Mouse (Mus musculus) liver, postnatal 0 days (tissue): ENCODE results near the gene Jmjd8. TPM values are rescaled to one million over a fixed set of nuclear protein-coding genes. Genes with fewer than 3 reads are reported as not detected.

Experiments used
- ATAC-seq: fragments of 200-750 bp; cut with Nextera tagmentation; 2 replicates; pipeline ENCODE4 v1.8.0; 2017; ENCODE audit warnings: mild to moderate bottlenecking, moderate library complexity
- DNase-seq: peaks from one replicate; pipeline ENCODE4 v3.0.0-alpha.2; 2016
- H3K27ac ChIP-seq: fragments of 300-500 bp; sonication (generic); 2 replicates; pipeline ENCODE4 v1.5.1; 2014; ENCODE audit warnings: antibody characterized with exemption, moderate library complexity, mild to moderate bottlenecking, low read depth
- H3K27me3 ChIP-seq: fragments of 300-500 bp; sonication (generic); 2 replicates; pipeline ENCODE4 v1.6.1; 2014; ENCODE audit warnings: low read length, control low read depth, mixed read lengths; ENCODE audit not compliant: insufficient read depth
- H3K36me3 ChIP-seq: fragments of 300-500 bp; sonication (generic); replicated peaks from 2 replicates; pipeline ENCODE4 v1.6.1; 2014; ENCODE audit warnings: mild to moderate bottlenecking, control low read depth, low read length, moderate library complexity, mixed read lengths; ENCODE audit not compliant: insufficient read depth
- H3K4me1 ChIP-seq: fragments of 300-500 bp; sonication (generic); 2 replicates; pipeline ENCODE4 v1.6.1; 2014; ENCODE audit warnings: antibody characterized with exemption, mild to moderate bottlenecking, control low read depth; ENCODE audit not compliant: insufficient read depth
- H3K4me2 ChIP-seq: fragments of 300-500 bp; sonication (generic); 2 replicates; pipeline ENCODE4 v1.6.1; 2014; ENCODE audit warnings: low read depth, mild to moderate bottlenecking, low read length, moderate library complexity, mixed read lengths
- H3K4me3 ChIP-seq: fragments of 300-500 bp; sonication (generic); 2 replicates; pipeline ENCODE4 v1.5.1; 2014; ENCODE audit warnings: low read depth, low read length
- H3K9ac ChIP-seq: fragments of 300-500 bp; sonication (generic); replicated peaks from 2 replicates; pipeline ENCODE4 v1.6.1; 2014; ENCODE audit warnings: mild to moderate bottlenecking, moderate library complexity
- H3K9me3 ChIP-seq: fragments of 300-500 bp; sonication (generic); 2 replicates; pipeline ENCODE4 v1.6.1; 2016; ENCODE audit warnings: mild to moderate bottlenecking, control low read depth, low read length, mixed read lengths
- CTCF ChIP-seq: sonication (generic); IDR thresholded peaks from 2 replicates; pipeline ENCODE4 v1.5.1; 2016; ENCODE audit warnings: antibody characterized with exemption, low read depth
- EP300 ChIP-seq: IDR thresholded peaks from 2 replicates; pipeline ENCODE4 v1.6.1; 2016; ENCODE audit warnings: antibody characterized with exemption, low read depth, mild to moderate bottlenecking
- WGBS: fragments of 180-500 bp; shearing (Covaris S2); extraction: QIAGEN DNeasy Blood & Tissue Kit; methylation state at CpG from one replicate; pipeline ENCODE4 v1.1.7; 2014; ENCODE audit not compliant: insufficient replicate concordance; 5-methylcytosine and 5-hydroxymethylcytosine counted together
- polyA plus RNA-seq: library from polyadenylated mRNA; unstranded; fragments of >200 nt; fragmentation: Nextera tagmentation; extraction: Ambion mirVana; gene quantifications from 2 replicates; pipeline ENCODE4 v1.2.1, GENCODE M21; 2015

The Jmjd8 gene
- polyA plus RNA-seq, 1 experiment from 2014 or later, result 13.8 TPM

GRCm38 (mm10) chr17:25874148-25874720, 45.6 kb downstream of the Jmjd8 start:
- Histone ChIP-seq H3K9me3 (no peaks in the 10 kb centered on the region), H3K27ac (peak overlapping the region; percentile 88), H3K4me3 (peak overlapping the region; percentile 69), H3K9ac (peak overlapping the region; percentile 64), H3K36me3 (peaks cover 8% of the 10 kb centered on the region), H3K27me3 (no peaks in the 10 kb centered on the region), H3K4me1 (peaks cover 22% of the 10 kb centered on the region), H3K4me2 (peak overlapping the region; percentile 85)
- no peak for DNase-seq
- no peak for ATAC-seq
- TF ChIP-seq CTCF, result no peak
- TF ChIP-seq EP300, result no peak
- 8% methylated on average over 14 of the region's 14 CpGs for WGBS

GRCm38 (mm10) chr17:25874721-25875170, 46.1 kb downstream of the Jmjd8 start, which contains the start of gene Mettl26:
Gene Mettl26, plus strand, starts transcription at chr17:25875074.
- ATAC-seq, result peak; percentile 78
- Histone ChIP-seq H3K27ac (peak within 1 kb of the TSS; percentile 88), H3K9me3 (no peaks in the 10 kb centered on the region), H3K4me1 (peaks cover 20% of the 10 kb centered on the region), H3K27me3 (no peaks in the 10 kb centered on the region), H3K4me3 (peak within 1 kb of the TSS; percentile 69), H3K36me3 (peaks cover 10% of the 10 kb centered on the region), H3K9ac (peak within 1 kb of the TSS; percentile 64), H3K4me2 (peak within 1 kb of the TSS; percentile 85)
- DNase-seq, result peak; percentile 92
- WGBS, result under 1% methylated on average over 25 of the region's 25 CpGs
- TF ChIP-seq CTCF (peak; percentile 33; the same call in 1 of the 2 replicates), EP300 (0 out of 2 replicates have a peak, but pooled peaks have one; percentile 21)

GRCm38 (mm10) chr17:25875171-25876136, 46.8 kb downstream of the Jmjd8 start:
- H3K27ac ChIP-seq, result peak overlapping the region; percentile 88
- no peaks in the 10 kb centered on the region for H3K27me3 ChIP-seq
- H3K4me1 ChIP-seq, result peaks cover 26% of the 10 kb centered on the region
- peaks cover 10% of the 10 kb centered on the region for H3K36me3 ChIP-seq
- WGBS, result 1% methylated on average over 59 of the region's 59 CpGs
- peak overlapping the region; percentile 64 for H3K9ac ChIP-seq
- peak; percentile 89 for ATAC-seq
- no peaks in the 10 kb centered on the region for H3K9me3 ChIP-seq
- H3K4me2 ChIP-seq, result peak overlapping the region; percentile 85
- DNase-seq, result peak; percentile 90
- H3K4me3 ChIP-seq, result peak overlapping the region; percentile 69
- TF ChIP-seq CTCF (no peak), EP300 (no peak)

GRCm38 (mm10) chr17:25876347-25876915, 47.8 kb downstream of the Jmjd8 start:
- Histone ChIP-seq H3K4me2 (peak overlapping the region; percentile 85), H3K9ac (peak overlapping the region; percentile 64), H3K36me3 (peaks cover 10% of the 10 kb centered on the region), H3K4me3 (peak overlapping the region; percentile 69), H3K27ac (peak overlapping the region; percentile 88), H3K9me3 (no peaks in the 10 kb centered on the region), H3K4me1 (peaks cover 31% of the 10 kb centered on the region), H3K27me3 (no peaks in the 10 kb centered on the region)
- DNase-seq (peak; percentile 53), ATAC-seq (0 out of 2 replicates have a peak, but pooled peaks have one; percentile 20)
- 59% methylated on average over 10 of the region's 10 CpGs for WGBS
- no peak for TF ChIP-seq CTCF
- TF ChIP-seq EP300, result no peak

- Histone ChIP-seq H3K27ac (peak overlapping the region; percentile 88; the same call in 1 of the 2 replicates), H3K27me3 (no peaks in the 10 kb centered on the region), H3K9ac (no peak overlapping the region), H3K4me1 (peaks cover 31% of the 10 kb centered on the region), H3K4me2 (0 out of 2 replicates have a peak overlapping the region, but pooled peaks have one; percentile 85), H3K4me3 (no peak overlapping the region), H3K9me3 (no peaks in the 10 kb centered on the region), H3K36me3 (peaks cover 10% of the 10 kb centered on the region)
- 85% methylated on average over 3 of the region's 3 CpGs for WGBS
- DNase-seq (no peak), ATAC-seq (no peak)
- TF ChIP-seq EP300, result no peak
- TF ChIP-seq CTCF, result no peak
Measured at GRCm38 (mm10) chr17:25877025-25877424, 48.4 kb downstream of the Jmjd8 start.
